Mouse (Mus musculus): Measurements from ENCODE around the gene Ighmbp2. TPM values are rescaled to one million over a fixed set of nuclear protein-coding genes. Genes with fewer than 3 reads are reported as not detected.

The Ighmbp2 gene
- polyA plus RNA-seq, 1 experiment from 2014 or later, result 4.6 TPM

DNA sequence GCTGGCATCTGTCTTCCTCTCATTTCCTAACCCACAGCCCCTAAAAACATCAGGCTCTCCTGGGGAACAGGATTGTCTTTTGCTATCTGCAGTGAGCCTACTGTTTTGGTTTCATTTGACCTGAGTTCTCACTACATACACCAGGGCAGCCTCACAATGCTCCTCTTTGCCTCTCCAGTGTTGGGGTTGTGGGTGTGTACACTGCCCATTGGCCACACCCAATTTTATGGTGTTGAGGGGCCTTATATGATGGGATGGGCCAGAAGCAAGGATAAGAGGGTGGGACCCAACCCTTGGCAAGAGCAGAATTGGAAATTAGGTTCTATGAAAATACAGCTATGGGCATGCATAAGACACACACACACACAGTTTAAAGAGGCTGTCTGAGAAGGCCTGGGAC is 14.2 kb upstream of the Ighmbp2 start:
- Histone ChIP-seq H3K27ac (ENCODE audit: low read depth, low read length) (no peak overlapping the region), H3K27me3 (ENCODE audit: control insufficient read depth, insufficient read depth, low read length) (no peaks in the 10 kb centered on the region), H3K9ac (ENCODE audit: low read depth, low read length) (no peak overlapping the region), H3K9me3 (replicated peaks; ENCODE audit: control insufficient read depth, low read length) (no peaks in the 10 kb centered on the region), H3K36me3 (ENCODE audit: control insufficient read depth, insufficient read depth, low read length) (no peaks in the 10 kb centered on the region), H3K4me2 (no peak overlapping the region), H3K4me3 (ENCODE audit: low read depth, low read length) (no peak overlapping the region), H3K4me1 (ENCODE audit: control insufficient read depth, insufficient read depth, low read length) (no peaks in the 10 kb centered on the region)
- ATAC-seq (replicated peaks; ENCODE audit: insufficient number of reproducible peaks, low FRiP score, low TSS enrichment), result no peak

DNA sequence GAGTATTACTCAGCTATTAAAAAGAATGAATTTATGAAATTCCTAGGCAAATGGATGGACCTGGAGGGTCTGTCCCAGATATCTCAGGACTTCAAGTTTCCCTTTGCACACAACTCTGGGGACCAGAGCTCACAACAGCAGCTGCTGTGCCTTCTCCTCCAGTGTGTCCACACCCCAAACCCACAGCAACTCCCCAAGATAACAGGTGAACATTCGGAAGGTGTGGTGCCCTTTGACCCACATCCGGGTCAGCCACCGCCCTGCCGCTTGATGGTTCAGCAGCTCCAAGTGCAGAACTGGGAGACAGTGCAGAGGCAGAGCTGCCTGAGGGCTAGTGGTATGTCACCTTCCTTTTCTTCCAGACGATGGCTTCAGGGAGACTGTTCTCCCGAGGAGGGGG is 12.4 kb upstream of the Ighmbp2 start:
- Histone ChIP-seq H3K36me3 (ENCODE audit: control insufficient read depth, insufficient read depth, low read length) (peaks cover 3% of the 10 kb centered on the region), H3K4me2 (no peak overlapping the region), H3K9ac (ENCODE audit: low read depth, low read length) (no peak overlapping the region), H3K27me3 (ENCODE audit: control insufficient read depth, insufficient read depth, low read length) (no peaks in the 10 kb centered on the region), H3K27ac (ENCODE audit: low read depth, low read length) (no peak overlapping the region), H3K9me3 (replicated peaks; ENCODE audit: control insufficient read depth, low read length) (no peaks in the 10 kb centered on the region), H3K4me1 (ENCODE audit: control insufficient read depth, insufficient read depth, low read length) (no peaks in the 10 kb centered on the region), H3K4me3 (ENCODE audit: low read depth, low read length) (no peak overlapping the region)
- WGBS (ENCODE audit: insufficient replicate concordance), result 85% methylated on average over 6 of the region's 6 CpGs
- no peak for ATAC-seq (replicated peaks; ENCODE audit: insufficient number of reproducible peaks, low FRiP score, low TSS enrichment)

DNA sequence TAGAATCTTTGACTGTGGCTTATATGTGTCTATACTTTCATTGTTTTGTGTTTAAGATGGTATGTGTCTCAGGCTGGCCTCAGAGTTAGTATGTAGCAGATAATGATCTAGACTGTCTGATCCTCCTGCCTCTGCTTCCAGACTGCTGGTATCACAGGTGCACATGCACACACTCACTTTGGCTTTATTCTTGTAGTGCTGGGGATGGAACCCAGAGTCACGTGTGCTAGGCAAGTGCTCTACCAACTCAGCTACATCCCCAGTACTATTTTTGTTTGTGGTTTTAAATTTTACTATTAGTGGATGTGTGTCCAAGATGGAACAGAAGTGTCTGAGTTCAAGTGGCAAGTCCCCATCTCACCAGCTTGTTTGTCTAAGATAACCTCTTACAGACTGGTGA is 10.2 kb upstream of the Ighmbp2 start:
- Histone ChIP-seq H3K4me1 (ENCODE audit: control insufficient read depth, insufficient read depth, low read length) (no peaks in the 10 kb centered on the region), H3K4me3 (ENCODE audit: low read depth, low read length) (no peak overlapping the region), H3K4me2 (no peak overlapping the region), H3K9ac (ENCODE audit: low read depth, low read length) (no peak overlapping the region), H3K27ac (ENCODE audit: low read depth, low read length) (no peak overlapping the region), H3K27me3 (ENCODE audit: control insufficient read depth, insufficient read depth, low read length) (no peaks in the 10 kb centered on the region), H3K36me3 (ENCODE audit: control insufficient read depth, insufficient read depth, low read length) (peaks cover 13% of the 10 kb centered on the region), H3K9me3 (replicated peaks; ENCODE audit: control insufficient read depth, low read length) (no peaks in the 10 kb centered on the region)
- ATAC-seq (replicated peaks; ENCODE audit: insufficient number of reproducible peaks, low FRiP score, low TSS enrichment), result no peak
- 86% methylated on average over 1 of the region's 1 CpGs for WGBS (ENCODE audit: insufficient replicate concordance)

DNA sequence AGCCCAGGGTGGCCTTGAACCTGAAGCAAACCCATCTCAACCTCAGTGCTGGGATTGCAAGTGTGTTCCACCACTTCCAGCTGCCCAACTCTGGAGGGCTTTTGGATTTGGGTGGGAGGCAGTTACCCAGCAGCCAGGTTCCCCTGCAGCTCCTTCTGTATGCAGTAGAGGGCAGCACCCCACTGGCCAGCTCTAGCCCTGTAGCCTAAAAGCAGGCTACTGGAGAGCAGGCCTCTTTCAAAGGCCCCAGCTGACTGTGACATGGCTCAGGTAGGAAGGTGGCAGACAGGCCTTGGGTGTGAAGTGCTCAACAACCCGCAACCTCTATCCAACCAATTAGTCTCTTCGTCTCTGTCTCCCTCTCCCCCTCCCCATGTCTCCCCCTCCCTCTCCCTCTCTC is 9.2 kb upstream of the Ighmbp2 start:
- H3K36me3 ChIP-seq (ENCODE audit: control insufficient read depth, insufficient read depth, low read length), result peaks cover 13% of the 10 kb centered on the region
- no peaks in the 10 kb centered on the region for H3K4me1 ChIP-seq (ENCODE audit: control insufficient read depth, insufficient read depth, low read length)
- H3K9me3 ChIP-seq (replicated peaks; ENCODE audit: control insufficient read depth, low read length), result no peaks in the 10 kb centered on the region
- no peaks in the 10 kb centered on the region for H3K27me3 ChIP-seq (ENCODE audit: control insufficient read depth, insufficient read depth, low read length)
- ATAC-seq (replicated peaks; ENCODE audit: insufficient number of reproducible peaks, low FRiP score, low TSS enrichment), result no peak
- H3K4me2 ChIP-seq, result no peak overlapping the region
- H3K9ac ChIP-seq (ENCODE audit: low read depth, low read length), result no peak overlapping the region
- WGBS (ENCODE audit: insufficient replicate concordance), result 53% methylated on average over 2 of the region's 2 CpGs
- H3K4me3 ChIP-seq (ENCODE audit: low read depth, low read length), result no peak overlapping the region
- H3K27ac ChIP-seq (ENCODE audit: low read depth, low read length), result no peak overlapping the region

DNA sequence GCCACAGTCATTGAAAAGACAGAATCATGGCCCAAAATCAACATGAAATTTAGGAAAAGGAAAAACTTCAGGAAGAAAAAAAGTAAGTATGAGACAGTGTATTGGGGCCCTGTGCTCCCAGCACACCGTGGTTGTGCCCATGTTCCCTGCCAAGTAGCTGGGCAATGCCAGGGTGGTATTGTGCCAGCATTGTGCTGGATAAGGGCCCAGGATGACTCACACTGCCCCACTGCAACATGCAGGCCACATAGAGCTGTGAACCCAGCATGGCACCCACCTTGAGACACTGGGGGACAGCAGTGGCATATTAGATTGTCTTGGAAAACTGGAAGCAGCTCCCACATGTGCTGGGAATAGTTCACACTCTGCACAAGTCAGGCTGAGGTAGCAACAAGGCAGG is 6.2 kb upstream of the Ighmbp2 start:
- Histone ChIP-seq H3K36me3 (ENCODE audit: control insufficient read depth, insufficient read depth, low read length) (peaks cover 13% of the 10 kb centered on the region), H3K4me1 (ENCODE audit: control insufficient read depth, insufficient read depth, low read length) (no peaks in the 10 kb centered on the region)

DNA sequence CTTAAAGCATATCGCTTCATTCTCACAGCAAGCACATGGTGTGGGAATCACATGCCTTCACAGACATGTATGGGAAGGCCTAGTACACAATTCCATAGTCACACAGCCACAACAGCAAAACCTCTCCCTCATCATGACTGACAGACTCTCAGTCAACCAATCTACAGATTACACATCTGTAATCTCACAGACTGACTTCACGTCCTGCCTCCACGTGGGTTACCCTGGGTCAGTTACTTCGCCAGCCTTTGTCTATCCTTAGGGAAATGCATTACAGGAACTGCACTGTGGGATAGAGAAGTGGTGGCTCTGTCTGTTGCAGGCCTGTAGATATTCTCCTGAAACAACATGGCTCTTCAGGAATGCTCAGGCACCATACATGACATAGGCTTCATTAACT is 931 bp downstream of the Ighmbp2 start:
- Histone ChIP-seq H3K9ac (ENCODE audit: low read depth, low read length) (peak overlapping the region; percentile 88), H3K4me1 (ENCODE audit: control insufficient read depth, insufficient read depth, low read length) (peaks cover 7% of the 10 kb centered on the region), H3K27ac (ENCODE audit: low read depth, low read length) (no peak overlapping the region), H3K4me2 (peak overlapping the region; percentile 74), H3K36me3 (ENCODE audit: control insufficient read depth, insufficient read depth, low read length) (peaks cover 3% of the 10 kb centered on the region), H3K4me3 (ENCODE audit: low read depth, low read length) (peak overlapping the region; percentile 86), H3K9me3 (replicated peaks; ENCODE audit: control insufficient read depth, low read length) (no peaks in the 10 kb centered on the region), H3K27me3 (ENCODE audit: control insufficient read depth, insufficient read depth, low read length) (no peaks in the 10 kb centered on the region)
- 57% methylated on average over 4 of the region's 4 CpGs for WGBS (ENCODE audit: insufficient replicate concordance)
- ATAC-seq (replicated peaks; ENCODE audit: insufficient number of reproducible peaks, low FRiP score, low TSS enrichment), result no peak

More for the DNA sequence above, 6.2 kb upstream of the Ighmbp2 start:
- Histone ChIP-seq H3K27ac (ENCODE audit: low read depth, low read length) (no peak overlapping the region), H3K4me2 (no peak overlapping the region), H3K9ac (ENCODE audit: low read depth, low read length) (no peak overlapping the region), H3K4me3 (ENCODE audit: low read depth, low read length) (no peak overlapping the region), H3K27me3 (ENCODE audit: control insufficient read depth, insufficient read depth, low read length) (no peaks in the 10 kb centered on the region), H3K9me3 (replicated peaks; ENCODE audit: control insufficient read depth, low read length) (no peaks in the 10 kb centered on the region)
- WGBS (ENCODE audit: insufficient replicate concordance), result 97% methylated on average over 1 of the region's 1 CpGs
- no peak for ATAC-seq (replicated peaks; ENCODE audit: insufficient number of reproducible peaks, low FRiP score, low TSS enrichment)

DNA sequence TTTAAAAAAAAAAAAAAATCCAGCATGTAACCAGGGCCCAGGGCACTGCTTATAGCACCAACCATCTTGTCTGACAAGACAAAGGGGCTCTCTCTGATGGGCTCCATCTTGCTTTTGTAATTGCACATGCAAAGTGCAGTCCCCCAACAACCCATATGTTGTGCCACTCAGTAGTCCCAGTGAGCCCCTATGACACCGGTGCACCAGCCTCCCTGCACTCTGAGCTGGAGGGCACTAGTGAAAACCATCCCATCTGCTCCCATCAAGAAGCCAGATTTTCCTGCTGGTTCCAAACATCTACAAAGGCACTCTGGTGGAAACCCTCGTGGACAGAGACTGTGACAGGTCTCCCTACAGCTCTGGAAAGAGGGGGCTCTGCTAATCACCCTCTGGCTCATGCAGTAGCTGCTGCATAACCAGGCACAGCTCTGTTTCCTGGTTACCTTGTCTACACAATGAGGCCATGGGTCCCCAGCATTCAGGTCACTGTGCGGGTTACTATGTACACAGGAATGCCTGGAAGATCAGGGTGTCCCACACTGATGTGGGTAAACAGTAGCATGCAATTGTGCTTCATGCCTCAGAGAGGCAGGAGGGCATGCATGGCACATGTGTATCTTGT is 7.0 kb downstream of the Ighmbp2 start:
- Histone ChIP-seq H3K4me2 (no peak overlapping the region), H3K36me3 (ENCODE audit: control insufficient read depth, insufficient read depth, low read length) (peaks cover 22% of the 10 kb centered on the region), H3K9ac (ENCODE audit: low read depth, low read length) (no peak overlapping the region), H3K4me1 (ENCODE audit: control insufficient read depth, insufficient read depth, low read length) (no peaks in the 10 kb centered on the region), H3K9me3 (replicated peaks; ENCODE audit: control insufficient read depth, low read length) (no peaks in the 10 kb centered on the region), H3K27ac (ENCODE audit: low read depth, low read length) (no peak overlapping the region), H3K27me3 (ENCODE audit: control insufficient read depth, insufficient read depth, low read length) (no peaks in the 10 kb centered on the region), H3K4me3 (ENCODE audit: low read depth, low read length) (no peak overlapping the region)
- no peak for ATAC-seq (replicated peaks; ENCODE audit: insufficient number of reproducible peaks, low FRiP score, low TSS enrichment)
- 89% methylated on average over 3 of the region's 3 CpGs for WGBS (ENCODE audit: insufficient replicate concordance)

DNA sequence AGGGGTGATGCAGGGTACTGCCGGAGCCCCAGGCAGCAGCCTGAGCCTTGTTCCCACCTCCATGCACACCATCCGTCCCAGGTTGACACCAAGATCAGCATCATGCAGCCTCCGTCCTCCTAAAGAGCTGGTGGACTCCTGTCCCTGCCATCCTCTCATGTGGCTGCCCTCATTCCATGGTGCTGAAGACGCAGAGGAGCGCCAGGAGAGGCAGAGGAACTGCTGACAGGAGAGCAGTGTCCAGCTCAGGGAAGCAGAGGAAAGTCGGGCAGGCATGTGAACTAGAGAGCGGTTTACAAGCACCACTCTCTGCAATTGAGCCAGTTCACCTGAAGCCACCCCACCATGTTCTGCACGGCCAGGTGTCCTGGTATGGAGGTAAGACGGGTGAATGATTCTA is 9.5 kb downstream of the Ighmbp2 start:
- H3K27me3 ChIP-seq (ENCODE audit: control insufficient read depth, insufficient read depth, low read length), result no peaks in the 10 kb centered on the region
- ATAC-seq (replicated peaks; ENCODE audit: insufficient number of reproducible peaks, low FRiP score, low TSS enrichment), result no peak
- H3K9me3 ChIP-seq (replicated peaks; ENCODE audit: control insufficient read depth, low read length), result no peaks in the 10 kb centered on the region
- WGBS (ENCODE audit: insufficient replicate concordance), result 89% methylated on average over 9 of the region's 9 CpGs
- H3K4me2 ChIP-seq, result no peak overlapping the region
- no peak overlapping the region for H3K4me3 ChIP-seq (ENCODE audit: low read depth, low read length)
- H3K9ac ChIP-seq (ENCODE audit: low read depth, low read length), result no peak overlapping the region
- H3K27ac ChIP-seq (ENCODE audit: low read depth, low read length), result no peak overlapping the region
- no peaks in the 10 kb centered on the region for H3K4me1 ChIP-seq (ENCODE audit: control insufficient read depth, insufficient read depth, low read length)
- peaks cover 22% of the 10 kb centered on the region for H3K36me3 ChIP-seq (ENCODE audit: control insufficient read depth, insufficient read depth, low read length)

DNA sequence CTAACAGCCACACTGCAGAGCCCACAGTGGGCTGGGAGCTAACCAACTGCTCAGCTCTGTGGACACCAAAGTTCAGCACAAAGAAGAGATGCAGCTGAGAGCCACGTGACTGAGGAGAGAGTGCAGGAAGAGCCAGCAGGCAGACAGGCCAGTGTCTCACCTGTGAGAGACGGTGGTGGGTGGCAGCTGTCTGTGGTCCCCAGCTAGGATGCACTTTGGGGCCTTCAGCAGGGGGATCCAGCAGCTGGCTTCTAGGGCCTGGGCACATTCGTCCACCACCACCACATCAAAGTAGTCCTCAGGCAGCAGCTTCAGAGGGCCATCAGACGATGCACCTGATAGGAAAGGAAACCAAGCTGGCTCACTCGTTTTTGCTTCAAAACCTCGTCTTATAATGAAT is 11.5 kb downstream of the Ighmbp2 start:
- Histone ChIP-seq H3K4me2 (no peak overlapping the region), H3K4me3 (ENCODE audit: low read depth, low read length) (no peak overlapping the region), H3K36me3 (ENCODE audit: control insufficient read depth, insufficient read depth, low read length) (peaks cover 27% of the 10 kb centered on the region), H3K9ac (ENCODE audit: low read depth, low read length) (no peak overlapping the region), H3K27me3 (ENCODE audit: control insufficient read depth, insufficient read depth, low read length) (no peaks in the 10 kb centered on the region), H3K4me1 (ENCODE audit: control insufficient read depth, insufficient read depth, low read length) (no peaks in the 10 kb centered on the region), H3K9me3 (replicated peaks; ENCODE audit: control insufficient read depth, low read length) (no peaks in the 10 kb centered on the region), H3K27ac (ENCODE audit: low read depth, low read length) (no peak overlapping the region)
- WGBS (ENCODE audit: insufficient replicate concordance), result 81% methylated on average over 6 of the region's 6 CpGs
- ATAC-seq (replicated peaks; ENCODE audit: insufficient number of reproducible peaks, low FRiP score, low TSS enrichment), result no peak

All from heart, embryonic 11.5 days (tissue).